Mouse (Mus musculus) thymus, adult 2 months (tissue): ENCODE data around the gene Mov10l1. TPM values are rescaled to one million over a fixed set of nuclear protein-coding genes. Genes with fewer than 3 reads are reported as not detected.

Experiments used
- DNase-seq: peaks from one replicate; pipeline ENCODE4 v3.0.0; 2021
- H3K27ac ChIP-seq: fragments of 200-500 bp; 2 replicates; pipeline ENCODE4 v1.5.1; 2012; ENCODE audit warnings: low read length, control low read depth; ENCODE audit not compliant: control insufficient read depth, insufficient read depth
- H3K27me3 ChIP-seq: fragments of 200-500 bp; 2 replicates; pipeline ENCODE4 v1.6.1; 2012; ENCODE audit warnings: mild to moderate bottlenecking, low read length, moderate library complexity, mixed read lengths; ENCODE audit not compliant: control insufficient read depth, insufficient read depth
- H3K36me3 ChIP-seq: fragments of 200-500 bp; 2 replicates; pipeline ENCODE4 v1.6.1; 2012; ENCODE audit warnings: mild to moderate bottlenecking, low read length, moderate library complexity; ENCODE audit not compliant: control insufficient read depth, insufficient read depth
- H3K4me1 ChIP-seq: fragments of 200-500 bp; replicated peaks from 2 replicates; pipeline ENCODE4 v1.6.1; 2012; ENCODE audit warnings: low read length; ENCODE audit not compliant: control insufficient read depth, insufficient read depth
- H3K4me3 ChIP-seq: fragments of 200-500 bp; 2 replicates; pipeline ENCODE4 v1.5.1; 2012; ENCODE audit warnings: mild to moderate bottlenecking, low read length, control low read depth, moderate library complexity; ENCODE audit not compliant: control insufficient read depth, insufficient read depth
- CTCF ChIP-seq: fragments of 200-500 bp; IDR thresholded peaks from 2 replicates; pipeline ENCODE4 v1.5.1; 2012; ENCODE audit warnings: mild to moderate bottlenecking, control low read depth, low read length, moderate library complexity, borderline replicate concordance; ENCODE audit not compliant: control insufficient read depth, poor library complexity, insufficient read depth; ENCODE audit errors: extremely low read depth
- POLR2A ChIP-seq: fragments of 200-500 bp; IDR thresholded peaks from 2 replicates; pipeline ENCODE4 v1.6.1; 2012; ENCODE audit warnings: mild to moderate bottlenecking, low read length, control low read depth, moderate library complexity; ENCODE audit not compliant: control insufficient read depth, poor library complexity, insufficient read depth; ENCODE audit errors: extremely low read depth
- WGBS: fragments of 180-500 bp; shearing (Covaris S2); methylation state at CpG from one replicate; pipeline ENCODE4 v1.1.7; 2018; 5-methylcytosine and 5-hydroxymethylcytosine counted together
- polyA plus RNA-seq: library from polyadenylated mRNA; depleted of rRNA; stranded (reverse); fragments of >200 nt; gene quantifications from 2 replicates; pipeline ENCODE4 v1.2.3, GENCODE M21; 2012

Gene Mov10l1
- polyA plus RNA-seq, 1 experiment, result 2.2 TPM

DNA sequence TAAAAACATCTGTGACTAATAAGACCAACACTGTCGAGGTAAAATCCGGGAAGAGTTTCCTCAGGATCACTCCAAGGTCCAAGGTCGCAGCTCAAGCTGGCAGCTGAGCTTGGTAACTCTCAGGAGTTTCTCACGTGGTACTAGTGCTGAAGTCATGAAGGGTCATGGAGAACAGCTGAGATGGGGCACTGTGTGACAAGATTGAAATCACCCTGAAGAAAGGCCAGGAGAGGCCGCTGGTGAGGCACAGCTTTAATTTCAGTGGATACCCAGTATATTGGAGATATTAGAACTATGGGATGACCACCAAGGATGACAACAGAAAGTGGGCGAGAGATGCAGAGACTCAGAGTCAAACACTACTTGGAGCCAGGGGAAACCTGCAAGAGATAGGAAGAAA lies 35.9 kb upstream of the Mov10l1 start:
- DNase-seq, result no peak
- Histone ChIP-seq H3K27me3 (no peaks in the 10 kb centered on the region), H3K27ac (no peak overlapping the region), H3K4me3 (no peak overlapping the region), H3K4me1 (no peaks in the 10 kb centered on the region), H3K36me3 (no peaks in the 10 kb centered on the region)
- TF ChIP-seq POLR2A, result no peak
- TF ChIP-seq CTCF, result no peak
- WGBS, result 59% methylated on average over 6 of the region's 6 CpGs

DNA sequence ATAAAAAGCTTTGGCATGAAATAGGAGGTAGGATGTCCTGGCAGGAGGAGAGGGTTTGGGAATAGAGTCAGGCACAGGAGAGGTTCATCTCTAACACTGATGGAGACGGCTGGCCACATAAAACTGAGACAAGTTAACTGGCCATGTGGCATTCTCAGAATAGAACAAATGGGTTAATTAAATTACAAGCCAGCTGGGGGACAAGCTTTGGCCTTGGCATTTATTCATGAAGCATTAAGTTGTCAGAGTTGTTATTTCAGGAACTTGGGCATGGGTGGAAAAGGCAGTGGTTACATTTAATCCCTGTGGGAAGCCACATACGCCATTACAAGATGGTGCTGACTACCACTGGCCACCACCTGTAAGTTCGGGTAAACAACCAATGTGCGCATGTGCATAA lies 31.5 kb upstream of the Mov10l1 start:
- H3K4me3 ChIP-seq, result no peak overlapping the region
- no peak overlapping the region for H3K27ac ChIP-seq
- WGBS, result 90% methylated on average over 4 of the region's 4 CpGs
- no peaks in the 10 kb centered on the region for H3K36me3 ChIP-seq
- peaks cover 7% of the 10 kb centered on the region; the same call in 1 of the 2 replicates for H3K27me3 ChIP-seq
- TF ChIP-seq POLR2A (no peak), CTCF (no peak)
- no peak for DNase-seq
- no peaks in the 10 kb centered on the region for H3K4me1 ChIP-seq

DNA sequence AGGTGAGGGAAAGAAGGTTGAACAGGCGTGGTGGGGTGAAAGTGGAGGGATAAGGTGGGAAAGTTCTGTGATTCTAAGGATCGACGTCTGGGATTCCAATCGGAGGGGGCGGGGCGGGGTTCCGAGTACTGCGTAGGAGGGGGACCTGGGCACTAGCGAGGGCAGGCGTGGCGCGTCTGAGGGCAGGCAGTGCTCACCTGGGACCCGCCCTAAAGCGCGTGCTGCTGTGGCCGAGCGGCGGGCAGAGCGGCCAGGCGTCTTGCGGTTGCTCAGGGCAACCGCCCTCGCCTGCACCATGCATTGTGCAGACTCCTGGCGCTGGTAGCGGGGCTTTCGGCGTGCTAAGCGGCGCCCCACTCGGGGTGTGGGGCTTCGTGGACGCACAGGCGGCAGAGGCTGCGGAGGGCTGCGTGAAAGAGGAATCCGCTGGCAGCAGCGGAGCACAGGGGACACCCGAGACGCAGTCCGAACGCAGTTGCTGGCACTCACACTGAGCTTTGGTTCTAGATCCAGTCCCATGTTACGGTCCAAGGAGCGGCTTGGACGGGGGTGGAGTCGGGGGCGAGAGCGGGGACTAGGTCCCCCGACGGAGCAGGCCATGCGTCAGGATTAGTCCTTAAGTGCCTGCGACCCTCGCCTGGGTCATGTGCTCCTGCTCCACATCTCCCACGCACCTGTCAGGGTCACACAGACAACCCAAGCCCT lies 28.2 kb upstream of the Mov10l1 start, which contains the start of gene Ttll8:
Gene Ttll8, minus strand, starts transcription at position 51 of the 705 bp plus-strand sequence.
- no peaks in the 10 kb centered on the region for H3K36me3 ChIP-seq
- DNase-seq, result no peak
- TF ChIP-seq POLR2A, result no peak
- no peak for TF ChIP-seq CTCF
- no peak within 1 kb of the TSS for H3K4me3 ChIP-seq
- no peaks in the 10 kb centered on the region for H3K4me1 ChIP-seq
- peaks cover 7% of the 10 kb centered on the region; the same call in 1 of the 2 replicates for H3K27me3 ChIP-seq
- WGBS, result 13% methylated on average over 53 of the region's 53 CpGs
- no peak within 1 kb of the TSS for H3K27ac ChIP-seq

DNA sequence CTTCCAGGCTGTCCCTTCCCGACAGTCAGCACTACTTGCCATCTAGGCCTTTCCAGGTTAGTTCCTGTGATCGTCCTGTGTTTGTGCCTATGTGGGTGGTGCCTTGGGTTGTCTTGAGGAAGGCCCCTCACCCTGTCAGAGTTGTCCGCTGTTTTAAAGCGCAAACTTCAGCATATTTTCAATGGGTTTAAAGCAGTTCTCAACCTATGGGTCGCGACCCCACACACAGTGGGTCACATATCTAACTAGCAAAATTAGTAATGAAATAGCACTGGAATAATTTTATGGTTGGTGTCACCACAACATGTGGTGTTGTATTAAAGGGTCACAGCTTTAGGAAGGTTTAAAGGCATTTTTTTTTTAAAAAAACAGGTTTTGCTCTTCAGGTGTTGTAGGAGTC lies 27.4 kb upstream of the Mov10l1 start:
- peaks cover 7% of the 10 kb centered on the region; the same call in 1 of the 2 replicates for H3K27me3 ChIP-seq
- no peaks in the 10 kb centered on the region for H3K36me3 ChIP-seq
- WGBS, result 94% methylated on average over 6 of the region's 6 CpGs
- no peak overlapping the region for H3K27ac ChIP-seq
- no peak overlapping the region for H3K4me3 ChIP-seq
- H3K4me1 ChIP-seq, result no peaks in the 10 kb centered on the region
- TF ChIP-seq POLR2A, result no peak
- no peak for TF ChIP-seq CTCF
- no peak for DNase-seq

DNA sequence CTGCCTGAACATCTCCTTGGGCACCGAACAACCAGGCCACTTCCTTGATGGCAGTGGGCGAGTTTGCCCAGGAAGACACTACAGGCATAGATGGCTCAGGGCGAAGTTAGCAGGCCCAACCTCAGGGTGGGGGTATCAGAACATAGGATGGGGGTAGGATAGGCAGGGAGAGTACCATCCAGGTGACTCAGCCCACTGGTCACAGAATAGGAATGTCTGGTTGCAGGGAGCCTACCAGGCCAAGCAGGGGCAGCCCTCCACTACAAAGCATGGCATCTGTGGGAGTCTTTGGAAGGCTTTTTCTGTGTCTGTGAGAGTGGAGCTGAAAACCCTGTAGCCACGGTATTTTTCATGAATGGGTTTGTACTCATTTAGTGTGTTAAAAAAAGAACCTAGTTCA lies 25.2 kb upstream of the Mov10l1 start:
- no peaks in the 10 kb centered on the region for H3K4me1 ChIP-seq
- peaks cover 7% of the 10 kb centered on the region; the same call in 1 of the 2 replicates for H3K27me3 ChIP-seq
- no peak overlapping the region for H3K4me3 ChIP-seq
- TF ChIP-seq POLR2A (no peak), CTCF (no peak)
- WGBS, result 86% methylated on average over 4 of the region's 4 CpGs
- no peak overlapping the region for H3K27ac ChIP-seq
- no peaks in the 10 kb centered on the region for H3K36me3 ChIP-seq
- no peak for DNase-seq

DNA sequence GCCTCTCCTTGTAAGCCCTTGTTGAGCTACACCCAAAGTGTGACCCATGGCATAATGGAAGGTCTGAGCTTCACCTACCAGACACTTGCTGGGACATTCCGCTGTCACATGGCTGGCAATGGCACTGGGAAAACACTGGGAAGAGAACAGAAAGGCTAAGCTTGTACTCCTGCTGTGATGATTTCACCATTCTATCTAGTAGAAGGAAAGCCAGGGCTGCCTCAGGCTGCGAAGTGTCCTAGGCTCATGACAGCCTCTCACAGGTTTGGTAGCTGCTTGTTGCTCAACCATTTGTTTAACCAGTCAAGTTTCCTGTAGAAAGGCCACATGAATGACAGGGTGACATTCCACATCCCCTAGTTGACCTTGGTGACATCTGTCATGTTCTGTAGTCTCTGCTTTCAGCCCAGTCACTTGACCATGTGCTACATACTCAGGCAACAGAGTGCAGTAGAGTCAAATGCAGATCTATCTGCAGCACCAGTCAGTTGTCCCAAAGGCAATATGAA lies 18.6 kb upstream of the Mov10l1 start:
- WGBS, result 95% methylated on average over 2 of the region's 2 CpGs
- DNase-seq, result no peak
- no peak overlapping the region for H3K27ac ChIP-seq
- H3K4me3 ChIP-seq, result no peak overlapping the region
- no peaks in the 10 kb centered on the region for H3K36me3 ChIP-seq
- H3K27me3 ChIP-seq, result no peaks in the 10 kb centered on the region
- H3K4me1 ChIP-seq, result no peaks in the 10 kb centered on the region
- no peak for TF ChIP-seq POLR2A
- TF ChIP-seq CTCF, result no peak

DNA sequence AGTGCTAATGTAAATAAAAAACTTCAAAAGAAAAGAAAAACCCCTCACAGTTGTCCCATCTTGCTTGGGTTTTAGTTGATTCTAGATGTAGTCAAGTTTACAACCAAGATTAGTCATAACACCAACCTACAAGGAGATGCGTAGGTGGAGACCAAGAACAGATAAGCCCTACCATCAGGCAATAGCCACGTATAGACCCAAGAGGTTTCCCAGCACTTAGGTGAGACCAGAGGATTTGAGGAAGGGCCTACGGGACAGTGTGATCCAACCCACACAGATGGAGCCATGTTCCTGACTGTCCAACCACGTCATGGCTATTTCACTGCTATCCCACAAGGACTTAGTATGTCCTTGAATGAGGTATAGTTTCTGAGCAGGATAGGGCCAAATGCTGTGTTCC lies 10.4 kb upstream of the Mov10l1 start:
- H3K27ac ChIP-seq, result no peak overlapping the region
- 94% methylated on average over 4 of the region's 4 CpGs for WGBS
- TF ChIP-seq CTCF, result no peak
- TF ChIP-seq POLR2A, result no peak
- no peak for DNase-seq
- H3K4me3 ChIP-seq, result no peak overlapping the region
- no peaks in the 10 kb centered on the region for H3K27me3 ChIP-seq
- H3K4me1 ChIP-seq, result no peaks in the 10 kb centered on the region
- no peaks in the 10 kb centered on the region for H3K36me3 ChIP-seq
